Mouse (Mus musculus) heart, adult 2 months (tissue): ENCODE data around the gene Clic6.

Experiments
- CTCF ChIP-seq: fragments of 200-600 bp; IDR thresholded peaks from 2 replicates; pipeline ENCODE4 v1.8.1; 2022; ENCODE audit warnings: antibody characterized with exemption, mild to moderate bottlenecking, moderate library complexity
- EP300 ChIP-seq: fragments of 200-500 bp; IDR thresholded peaks from 2 replicates; pipeline ENCODE4 v1.6.1; 2011; ENCODE audit warnings: low read depth, low read length, control low read depth; ENCODE audit not compliant: insufficient read depth

DNA sequence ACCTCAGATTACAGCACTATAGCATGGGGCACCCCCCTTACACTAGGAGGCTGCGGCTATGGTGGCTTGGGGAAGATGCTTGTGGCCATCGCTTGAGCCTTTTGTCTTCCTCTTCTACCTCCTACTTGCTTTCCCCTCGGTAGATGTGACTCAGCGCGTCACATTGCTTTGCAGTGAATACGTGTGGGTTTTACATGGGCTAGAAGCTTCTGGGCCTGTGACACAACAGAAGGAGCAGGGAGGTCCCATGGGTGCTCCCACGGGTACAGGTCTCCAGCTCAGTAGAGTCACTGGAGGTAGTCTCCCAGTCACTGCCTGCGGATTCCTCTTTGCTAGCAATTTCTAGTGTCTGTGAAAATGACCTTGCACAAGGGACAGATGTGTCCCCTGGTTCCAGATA lies 39.1 kb downstream of the Clic6 start:
- TF ChIP-seq EP300 (no peak), CTCF (no peak)
